Mouse (Mus musculus) MEL (cell line): Measurements from ENCODE around the gene Cend1.

ENCODE experiments used
- CTCF ChIP-seq, 3 experiments: IDR thresholded peaks in 2 of 3; conservative IDR thresholded peaks in 1 of 3; 2 replicates each; pipeline ENCODE4 v1.5.1; 2011 to 2012; ENCODE audit warnings: low read length in 3 of 3, low read depth in 2 of 3, mild to moderate bottlenecking in 2 of 3, improper control_type of control experiment in 1 of 3, inconsistent platforms in 1 of 3, mixed read lengths in 1 of 3, moderate library complexity in 1 of 3; ENCODE audit not compliant: control insufficient read depth in 1 of 3, insufficient read depth in 1 of 3, poor library complexity in 1 of 3, severe bottlenecking in 1 of 3
- HCFC1 ChIP-seq: IDR thresholded peaks from 2 replicates; pipeline ENCODE4 v1.6.1; 2012; ENCODE audit warnings: low read depth, mild to moderate bottlenecking, inconsistent platforms, low read length, improper control_type of control experiment, moderate library complexity
- POLR2A ChIP-seq, 2 experiments: IDR thresholded peaks; 2 replicates each; pipeline ENCODE4 v1.6.1; 2011 to 2012; ENCODE audit warnings: low read length in 2 of 2, mild to moderate bottlenecking in 2 of 2, control low read depth in 1 of 2, improper control_type of control experiment in 1 of 2, low read depth in 1 of 2, moderate library complexity in 1 of 2; ENCODE audit not compliant: control insufficient read depth in 1 of 2, insufficient read depth in 1 of 2, poor library complexity in 1 of 2
- TCF12 ChIP-seq: IDR thresholded peaks from 2 replicates; pipeline ENCODE4 v1.6.1; 2014; ENCODE audit warnings: low read depth, mild to moderate bottlenecking, inconsistent platforms, low read length, improper control_type of control experiment, moderate library complexity
- UBTF ChIP-seq: IDR thresholded peaks from 2 replicates; pipeline ENCODE4 v1.6.1; 2012; ENCODE audit warnings: low read depth, mild to moderate bottlenecking, inconsistent platforms, low read length, improper control_type of control experiment, moderate library complexity, borderline replicate concordance; ENCODE audit not compliant: insufficient read depth

DNA sequence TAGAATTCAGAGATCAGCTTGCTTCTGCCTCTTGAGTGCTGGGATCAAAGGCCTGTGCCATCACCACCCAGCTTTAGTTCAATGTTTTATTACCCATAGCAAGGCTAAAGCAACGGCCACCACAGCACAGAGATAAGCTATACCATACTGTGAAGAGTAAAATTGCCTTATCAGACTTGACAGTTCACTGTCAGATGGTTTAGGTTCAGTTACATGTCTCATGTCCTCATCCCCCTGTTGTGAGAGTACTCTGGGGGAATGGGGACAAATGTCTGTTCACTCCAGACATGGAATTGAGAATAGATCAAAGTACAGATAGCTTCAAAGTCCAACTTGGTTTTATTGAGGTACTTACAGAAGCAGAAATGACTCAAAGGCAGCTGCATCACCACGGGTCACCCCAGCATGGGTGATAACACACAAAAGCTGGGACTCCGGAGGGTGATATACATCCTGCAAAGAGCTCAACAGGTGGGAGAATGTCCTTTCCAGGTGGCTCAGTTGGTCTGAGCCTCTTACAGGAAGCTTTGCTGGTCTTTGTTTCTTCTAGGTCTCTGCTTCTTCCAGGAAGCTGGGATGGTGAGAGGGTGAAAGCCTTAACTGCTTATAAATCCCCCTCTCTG, 40.7 kb downstream of the Cend1 start:
- no peak for TF ChIP-seq CTCF (IDR thresholded peaks at IDR 0.05 in 2 of 3, conservative IDR thresholded peaks at IDR 0.05 in 1 of 3; ENCODE audit: control insufficient read depth in 1 of 3, insufficient read depth in 1 of 3, low read depth in 2 of 3, low read length in 3 of 3, poor library complexity in 1 of 3, severe bottlenecking in 1 of 3)
- peak; percentile 50; the same call in 1 of the 2 replicates for TF ChIP-seq HCFC1
- no peak; a peak in 2 of 4 replicates for TF ChIP-seq POLR2A (IDR thresholded peaks at IDR 0.05; ENCODE audit: control insufficient read depth in 1 of 2, insufficient read depth in 1 of 2, low read depth in 1 of 2, low read length in 2 of 2, poor library complexity in 1 of 2)
- TF ChIP-seq TCF12 = peak; percentile 89
- TF ChIP-seq UBTF = no peak
